8 mouse cellular contexts compared by ENCODE assay signal in genomic region chr5:86066551-86066929, GRCm38 (mm10). TPM values are rescaled to one million over a fixed set of nuclear protein-coding genes. Genes with fewer than 3 reads are reported as not detected.
DNase-seq lines count a peak whose midpoint lies in the region; ATAC-seq and TF ChIP-seq lines count a peak whose summit lies in the region.

No protein-coding gene starts in this region.

- H3K27me3 ChIP-seq in heart, embryonic 10.5 days (ENCODE audit: insufficient read depth, poor library complexity, severe bottlenecking), result no peaks in the 10 kb centered on the region
- no peaks in the 10 kb centered on the region for H3K27me3 ChIP-seq in kidney, embryonic 15.5 days

- no peaks in the 10 kb centered on the region for H3K9me3 ChIP-seq in heart, embryonic 10.5 days
- no peaks in the 10 kb centered on the region for H3K9me3 ChIP-seq in kidney, embryonic 15.5 days (replicated peaks)

- no peaks in the 10 kb centered on the region for H3K36me3 ChIP-seq in heart, embryonic 10.5 days
- H3K36me3 ChIP-seq in kidney, embryonic 15.5 days, result no peaks in the 10 kb centered on the region

- no peak for TF ChIP-seq POLR2A in bone marrow macrophage, adult 2 months (IDR thresholded peaks at IDR 0.05; ENCODE audit: borderline replicate concordance, low read depth, low read length)
- TF ChIP-seq POLR2A in embryonic fibroblast, embryonic 13.5 days (IDR thresholded peaks at IDR 0.05; ENCODE audit: low read depth, low read length), result no peak

- 2% methylated on average over 17 of the region's 17 CpGs for WGBS in heart, embryonic 10.5 days
- WGBS in kidney, embryonic 15.5 days, result under 1% methylated on average over 17 of the region's 17 CpGs

- peak; percentile 85 for TF ChIP-seq CTCF in bone marrow macrophage, adult 2 months (IDR thresholded peaks at IDR 0.05; ENCODE audit: low read depth, low read length)
- peak; percentile 75; the same call in 1 of the 2 replicates for TF ChIP-seq CTCF in embryonic fibroblast, embryonic 13.5 days (IDR thresholded peaks at IDR 0.05; ENCODE audit: borderline replicate concordance, insufficient read depth, low read length)

- H3K4me1 ChIP-seq in bone marrow macrophage, adult 2 months (ENCODE audit: control insufficient read depth, insufficient read depth, low read length), result peaks cover 31% of the 10 kb centered on the region
- H3K4me1 ChIP-seq in embryonic fibroblast, embryonic 13.5 days (ENCODE audit: control insufficient read depth, insufficient read depth, low read length), result peaks cover 2% of the 10 kb centered on the region; the same call in 1 of the 2 replicates
- peaks cover 12% of the 10 kb centered on the region; the same call in 1 of the 2 replicates for H3K4me1 ChIP-seq in heart, embryonic 10.5 days
- H3K4me1 ChIP-seq in kidney, embryonic 15.5 days, result 0 out of 2 replicates have a peak, but pooled peaks cover 17% of the 10 kb centered on the region

- peak; percentile 55 for ATAC-seq in kidney, embryonic 15.5 days (replicated peaks; ENCODE audit: low FRiP score)
- ATAC-seq in monocyte, adult 5-6 weeks (replicated peaks; ENCODE audit: insufficient number of reproducible peaks, low FRiP score, low TSS enrichment, poor library complexity, severe bottlenecking), result peak; percentile 62

- H3K9ac ChIP-seq in kidney, embryonic 15.5 days, result peak overlapping the region; percentile 44

- peak overlapping the region; percentile 83 for H3K4me2 ChIP-seq in kidney, embryonic 15.5 days

- DNase-seq in A20 (ENCODE audit: low read depth, low spot score) (peak; percentile 93), liver (peak; percentile 90)
- DNase-seq in heart, embryonic 10.5 days (ENCODE audit: low spot score), result peak; percentile 94
- DNase-seq in spleen, postnatal 4 days (ENCODE audit: low spot score in 2 of 2), result peak; percentile 87 to 95

- H3K4me3 ChIP-seq in bone marrow macrophage, adult 2 months (ENCODE audit: insufficient read depth, low read length), result peak overlapping the region; percentile 63
- H3K4me3 ChIP-seq in embryonic fibroblast, embryonic 13.5 days (ENCODE audit: insufficient read depth, low read length), result peak overlapping the region; percentile 30
- peak overlapping the region; percentile 87 for H3K4me3 ChIP-seq in heart, embryonic 10.5 days
- peak overlapping the region; percentile 81 for H3K4me3 ChIP-seq in kidney, embryonic 15.5 days (replicated peaks)

- H3K27ac ChIP-seq in bone marrow macrophage, adult 2 months (ENCODE audit: insufficient read depth, low read depth, low read length), result peak overlapping the region; percentile 49
- 0 out of 2 replicates have a peak overlapping the region, but pooled peaks have one; percentile 58 for H3K27ac ChIP-seq in embryonic fibroblast, embryonic 13.5 days (ENCODE audit: insufficient read depth, low read length)
- peak overlapping the region; percentile 63 for H3K27ac ChIP-seq in heart, embryonic 10.5 days
- H3K27ac ChIP-seq in kidney, embryonic 15.5 days, result peak overlapping the region; percentile 89

RNA-seq across cellular contexts. Expression of gene Cenpc1, which starts 1.2 kb away (rescaled TPM):
- 20.3 and 23.1 TPM in 2 replicates for polyA plus RNA-seq in bone marrow macrophage, adult 2 months (2012; ENCODE audit: insufficient read depth, insufficient read length, missing spikeins)
- 32.0 and 32.3 TPM in 2 replicates for polyA plus RNA-seq in embryonic fibroblast, embryonic 13.5 days (2011; ENCODE audit: insufficient read length, low read depth, missing spikeins)
- polyA plus RNA-seq in heart, embryonic 10.5 days (2016; fragmentation: Nextera tagmentation; extraction: Ambion mirVana), result 28.7 and 28.8 TPM in 2 replicates
- polyA plus RNA-seq in kidney, embryonic 15.5 days (2015; fragmentation: Nextera tagmentation; extraction: Ambion mirVana), result 34.6 and 35.4 TPM in 2 replicates
- total RNA-seq in monocyte, adult 5-6 weeks (2017), result 17.4 to 34.1 TPM (median 19.4 TPM) in 3 replicates

RNA-seq across cellular contexts. Expression of gene Stap1, which starts 5.0 kb away (rescaled TPM):
- 208 and 228 TPM in 2 replicates for polyA plus RNA-seq in bone marrow macrophage, adult 2 months (2012; ENCODE audit: insufficient read depth, insufficient read length, missing spikeins)
- 1.3 TPM in 1 of 2 replicates, not detected in the other for polyA plus RNA-seq in embryonic fibroblast, embryonic 13.5 days (2011; ENCODE audit: insufficient read length, low read depth, missing spikeins)
- 0.23 TPM in 2 replicates for polyA plus RNA-seq in heart, embryonic 10.5 days (2016; fragmentation: Nextera tagmentation; extraction: Ambion mirVana)
- polyA plus RNA-seq in kidney, embryonic 15.5 days (2015; fragmentation: Nextera tagmentation; extraction: Ambion mirVana), result 0.58 and 0.66 TPM in 2 replicates
- 288 to 327 TPM (median 322 TPM) in 3 replicates for total RNA-seq in monocyte, adult 5-6 weeks (2017)

Comparison
In these comparisons a context has a peak if more than half of its experiments do, and no peak if none do; other contexts are left out.
1. Peak in every context shown above with its lines: DNase-seq, ATAC-seq, H3K4me3 ChIP-seq and H3K27ac ChIP-seq.
2. H3K4me3 ChIP-seq: peak in every context shown above with its lines; median percentile 87 in heart, embryonic 10.5 days; 81 in kidney, embryonic 15.5 days; 63 in bone marrow macrophage, adult 2 months; 30 in embryonic fibroblast, embryonic 13.5 days.
3. RNA of gene Stap1, which starts 5.0 kb away (polyA plus RNA-seq): 208 to 228 TPM in bone marrow macrophage, adult 2 months; 1.3 TPM in embryonic fibroblast, embryonic 13.5 days, 0.58 to 0.66 TPM in kidney, embryonic 15.5 days and 0.23 TPM in heart, embryonic 10.5 days; every median in the first group is over 10 times any median in the second.